Mouse (Mus musculus) liver, embryonic 14.5 days (tissue): ENCODE measurements at regions not wholly inside any gene's neighbourhood (a gene's known extent, or its start where the extent isn't known, plus 50 kb on each side); places are given as distances from the start of the nearest gene placed in this dataset.

Source experiments
- CTCF ChIP-seq: IDR thresholded peaks from 2 replicates; pipeline ENCODE4 v1.5.1; 2016; ENCODE audit warnings: antibody characterized with exemption, low read depth, control low read depth
- EP300 ChIP-seq: IDR thresholded peaks from 2 replicates; pipeline ENCODE4 v1.6.1; 2016; ENCODE audit warnings: antibody characterized with exemption, low read depth

DNA sequence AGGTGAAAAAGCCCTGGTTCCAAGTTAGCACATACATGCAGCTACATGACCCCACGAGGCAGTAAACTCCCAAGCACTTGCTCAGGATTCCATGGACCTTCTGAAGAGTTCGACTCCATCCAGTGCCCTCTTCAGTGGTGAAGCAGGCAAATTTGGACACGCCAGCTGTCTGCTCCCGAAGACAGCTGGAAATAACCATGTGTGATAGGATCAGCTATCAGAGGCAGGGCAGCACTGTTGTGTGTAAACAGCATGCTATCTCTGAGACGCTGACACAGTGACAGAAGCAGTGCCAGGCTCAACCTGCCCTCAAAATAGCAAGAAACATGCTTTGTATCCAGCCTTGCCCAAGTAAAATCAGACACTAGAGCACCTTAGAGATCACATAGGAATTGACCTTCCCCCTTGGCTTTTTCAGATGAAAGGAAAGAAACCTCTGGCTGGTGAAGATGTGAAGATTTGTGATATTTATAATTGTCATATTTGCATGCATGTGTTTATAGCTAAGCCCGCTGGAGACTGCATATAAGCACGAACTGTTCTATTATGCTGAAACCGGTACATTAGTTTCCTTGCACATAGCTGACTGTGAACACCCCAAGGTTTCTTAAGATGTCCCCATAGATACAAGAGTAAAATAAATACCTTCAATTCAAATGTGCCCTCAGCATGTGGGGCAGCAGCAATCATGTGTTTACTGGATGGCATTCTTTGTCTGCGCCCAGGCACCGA lies 146.4 kb upstream of the Nrip1 start:
- TF ChIP-seq CTCF = no peak
- no peak for TF ChIP-seq EP300
